Mouse (Mus musculus) olfactory bulb, adult 2 months (tissue): ENCODE data around the gene Chmp1a.

ENCODE experiments used
- CTCF ChIP-seq: fragments of 200-500 bp; IDR thresholded peaks from 2 replicates; pipeline ENCODE4 v1.5.1; 2012; ENCODE audit warnings: low read depth, mild to moderate bottlenecking, low read length, moderate library complexity; ENCODE audit not compliant: insufficient read depth
- POLR2A ChIP-seq: fragments of 200-500 bp; IDR thresholded peaks from 2 replicates; pipeline ENCODE4 v1.6.1; 2012; ENCODE audit warnings: mild to moderate bottlenecking, low read depth, low read length, moderate library complexity; ENCODE audit not compliant: insufficient read depth

- TF ChIP-seq POLR2A (no peak), CTCF (no peak)
Measured at GRCm38 (mm10) chr8:123257114-123257513, 44.6 kb upstream of the Chmp1a start.
